Mouse (Mus musculus): ENCODE measurements around the gene Phlpp1.

- TF ChIP-seq JUN (IDR thresholded peaks at IDR 0.05; ENCODE audit: insufficient read depth, low read depth, low read length) (no peak), NELFE (IDR thresholded peaks at IDR 0.05; ENCODE audit: low read depth, low read length) (no peak), EP300 (IDR thresholded peaks at IDR 0.05; ENCODE audit: low read length) (no peak), SIN3A (IDR thresholded peaks at IDR 0.05; ENCODE audit: low read length) (no peak), CTCF (conservative IDR thresholded peaks at IDR 0.05 in 1 of 2, IDR thresholded peaks at IDR 0.05 in 1 of 2; ENCODE audit: low read depth in 2 of 2, low read length in 2 of 2) (no peak), KAT2A (IDR thresholded peaks at IDR 0.05; ENCODE audit: insufficient replicate concordance, low read length) (no peak)
Measured at GRCm38 (mm10) chr1:106190695-106191094, 19.1 kb downstream of the Phlpp1 start.

Measured in CH12.LX (cell line).